Mouse (Mus musculus) cortical plate, adult 2 months (tissue): ENCODE results near the gene Tmem167b. TPM values are rescaled to one million over a fixed set of nuclear protein-coding genes. Genes with fewer than 3 reads are reported as not detected.

Experiments used
- H3K27ac ChIP-seq: fragments of 200-500 bp; 2 replicates; pipeline ENCODE4 v1.5.1; 2012; ENCODE audit warnings: low read length, control low read depth, inconsistent platforms; ENCODE audit not compliant: insufficient read depth
- H3K4me1 ChIP-seq: fragments of 200-500 bp; 2 replicates; pipeline ENCODE4 v1.6.1; 2011; ENCODE audit warnings: low read length; ENCODE audit not compliant: control insufficient read depth, insufficient read depth
- H3K4me3 ChIP-seq: fragments of 200-500 bp; 2 replicates; pipeline ENCODE4 v1.5.1; 2011; ENCODE audit warnings: mild to moderate bottlenecking, low read length, control low read depth; ENCODE audit not compliant: insufficient read depth
- CTCF ChIP-seq: fragments of 200-500 bp; IDR thresholded peaks from 2 replicates; pipeline ENCODE4 v1.5.1; 2011; ENCODE audit warnings: mild to moderate bottlenecking, control low read depth, low read length; ENCODE audit not compliant: insufficient read depth; ENCODE audit errors: extremely low read depth
- POLR2A ChIP-seq: fragments of 200-500 bp; IDR thresholded peaks from 2 replicates; pipeline ENCODE4 v1.6.1; 2011; ENCODE audit warnings: mild to moderate bottlenecking, low read length, control low read depth; ENCODE audit not compliant: insufficient read depth; ENCODE audit errors: extremely low read depth
- polyA plus RNA-seq: library from polyadenylated mRNA; depleted of rRNA; stranded (reverse); fragments of >200 nt; gene quantifications from 2 replicates; pipeline ENCODE4 v1.2.3, GENCODE M21; 2012; rRNA removed

Tmem167b gene
- 13.9 and 14.3 TPM in 2 replicates for polyA plus RNA-seq

DNA sequence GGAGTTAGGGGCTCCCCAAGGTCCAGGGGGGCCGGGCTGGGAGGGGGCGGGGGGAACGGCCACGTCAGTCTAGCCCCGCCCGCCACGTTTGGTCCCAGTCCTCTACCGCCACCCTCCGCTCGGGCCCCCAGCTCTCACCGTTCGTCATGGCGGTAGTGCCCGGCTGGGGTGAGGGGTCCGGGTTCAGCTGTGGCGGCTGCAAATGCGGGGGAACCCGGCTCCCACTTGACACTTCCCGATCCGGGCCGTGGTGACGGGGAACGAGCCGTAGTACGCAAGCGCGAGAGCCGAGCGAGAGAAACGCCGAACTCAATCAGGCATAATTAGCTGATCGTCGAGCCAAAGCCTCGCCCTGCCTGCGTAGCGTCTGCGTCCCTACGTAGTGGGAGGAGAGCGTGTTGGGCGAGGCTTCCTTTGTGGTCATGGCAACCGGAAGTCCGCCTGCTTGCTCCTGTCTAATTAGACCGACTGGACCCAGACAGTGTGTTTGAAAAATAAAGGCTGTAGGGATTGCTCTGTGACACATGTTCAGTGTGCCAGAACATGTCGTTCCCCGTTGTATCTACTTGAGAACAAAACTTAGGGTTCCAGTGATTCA is at the start of gene Tmem167b:
TSS of gene Tmem167b (minus strand) at position 334 of the 598 bp plus-strand sequence.
- TF ChIP-seq CTCF, result no peak
- TF ChIP-seq POLR2A, result peak; percentile 53; the same call in 1 of the 2 replicates
- Histone ChIP-seq H3K27ac (peak within 1 kb of the TSS; percentile 49), H3K4me3 (peak within 1 kb of the TSS; percentile 45)

DNA sequence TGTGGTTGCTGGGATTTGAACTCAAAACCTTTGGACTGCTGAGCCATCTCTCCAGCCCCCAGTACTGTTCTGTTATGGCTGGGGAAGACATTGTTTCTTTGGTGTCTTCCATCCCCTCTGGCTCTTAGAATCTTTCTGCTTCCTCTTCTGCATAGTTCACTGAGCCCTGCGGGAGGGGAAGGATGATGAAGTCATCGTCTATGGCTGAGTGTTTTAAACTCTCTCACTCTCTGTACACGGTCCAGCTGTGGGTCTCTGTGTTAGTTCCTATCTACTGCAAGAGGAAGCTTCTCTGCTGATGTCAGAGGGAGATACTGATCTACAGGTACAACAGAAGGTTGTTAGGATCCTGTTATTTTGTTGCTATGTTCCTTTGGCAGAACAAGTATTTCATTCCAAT is 46.6 kb upstream of the Tmem167b start:
- H3K4me3 ChIP-seq, result no peak overlapping the region
- no peak overlapping the region for H3K27ac ChIP-seq
- H3K4me1 ChIP-seq, result no peaks in the 10 kb centered on the region; the same call in 1 of the 2 replicates
- no peak for TF ChIP-seq CTCF
- no peak for TF ChIP-seq POLR2A

More for the DNA sequence above, at the start of gene Tmem167b:
- H3K4me1 ChIP-seq, result 0 out of 2 replicates have a peak, but pooled peaks cover 3% of the 10 kb centered on the region

DNA sequence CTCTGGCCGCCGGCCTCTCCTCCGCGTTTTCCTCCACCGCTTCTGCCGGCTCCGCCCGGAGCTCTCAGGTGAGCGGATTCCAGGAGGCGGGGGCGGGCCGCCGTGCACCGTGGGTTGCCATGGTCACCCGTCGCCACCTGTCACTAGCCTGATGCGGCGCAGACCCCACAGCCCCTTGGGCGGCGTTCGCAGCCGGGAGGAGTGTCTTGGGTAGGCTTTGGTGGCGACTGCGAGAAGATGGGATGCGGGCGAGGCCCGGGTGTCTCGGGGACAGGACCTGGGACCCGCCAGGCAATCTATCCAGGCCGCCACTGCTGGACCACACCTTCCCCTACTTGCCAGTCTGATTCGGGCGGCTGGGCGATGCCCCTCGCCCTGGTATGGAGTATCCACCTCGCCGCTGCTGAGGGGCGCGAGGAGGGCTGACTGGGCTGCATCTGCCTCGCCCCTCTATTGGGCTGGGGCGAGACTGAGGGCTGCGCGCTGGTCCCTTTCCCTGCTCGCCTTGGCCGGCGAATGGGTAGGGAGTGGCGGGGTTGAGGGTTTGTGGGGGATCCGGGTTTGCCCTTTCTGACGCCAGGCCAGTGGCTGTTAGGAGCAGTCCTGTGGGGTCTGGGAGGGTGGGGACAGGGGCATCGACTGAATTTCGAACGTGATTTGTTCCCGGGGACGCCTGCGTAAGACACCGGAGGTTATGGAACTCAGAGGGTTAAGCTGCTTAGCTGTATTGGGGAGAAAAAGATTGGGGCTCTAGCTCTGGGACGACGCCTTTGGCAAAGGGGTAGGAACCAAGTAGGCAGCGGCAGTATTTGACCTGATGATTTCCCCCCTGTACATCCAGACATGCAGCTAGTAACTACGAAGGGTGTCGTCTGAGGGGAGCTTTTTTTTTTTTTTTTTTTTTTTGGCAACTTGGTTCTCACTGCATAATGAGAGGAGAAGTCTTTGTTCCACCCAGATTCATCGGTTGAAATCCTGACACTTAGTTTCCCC is 29.6 kb upstream of the Tmem167b start:
- TF ChIP-seq POLR2A (no peak), CTCF (no peak)
- peak overlapping the region; percentile 76 for H3K4me3 ChIP-seq
- 0 out of 2 replicates have a peak, but pooled peaks cover 1% of the 10 kb centered on the region for H3K4me1 ChIP-seq
- peak overlapping the region; percentile 52 for H3K27ac ChIP-seq

DNA sequence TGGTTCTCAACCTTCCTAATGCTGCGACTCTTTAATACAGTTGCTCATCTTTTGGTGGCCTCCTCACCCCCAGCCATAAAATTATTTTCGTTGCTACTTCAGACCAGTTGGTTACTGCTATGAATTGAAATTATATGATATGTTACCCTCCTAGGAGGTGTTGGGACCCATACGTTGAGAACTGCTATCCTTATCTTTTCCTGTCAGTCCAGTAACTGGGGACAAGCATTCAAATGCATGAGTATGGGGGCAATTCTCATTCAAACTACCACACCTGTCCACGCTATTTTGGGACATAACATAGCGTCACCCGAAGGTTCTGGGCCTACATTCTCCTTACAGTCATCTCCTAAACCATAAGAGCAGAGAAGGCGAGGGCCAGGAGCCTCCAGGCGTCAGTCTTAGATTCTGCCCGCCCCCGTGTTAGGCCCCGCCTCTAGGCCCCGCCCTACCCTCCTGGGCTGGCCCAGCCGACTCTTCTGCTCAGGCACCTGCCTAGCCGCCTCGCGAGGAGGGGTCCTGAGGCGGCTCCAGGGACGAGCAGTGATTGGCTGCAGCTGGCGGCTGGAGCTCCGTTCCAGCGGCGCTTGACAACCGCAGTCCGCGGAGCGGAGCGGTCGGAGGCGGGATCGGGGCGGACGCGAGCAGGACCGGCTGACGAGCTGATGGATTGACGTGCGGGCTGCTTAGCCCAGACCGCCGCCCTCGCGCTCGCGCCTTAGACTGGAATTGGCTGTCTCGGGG is 28.7 kb upstream of the Tmem167b start, which contains the start of gene Wdr47:
TSS of gene Wdr47 (plus strand) at position 494 of the 744 bp plus-strand sequence.
- TF ChIP-seq POLR2A (peak; percentile 58; the same call in 1 of the 2 replicates), CTCF (no peak)
- Histone ChIP-seq H3K27ac (peak within 1 kb of the TSS; percentile 84), H3K4me1 (peaks cover 1% of the 10 kb centered on the region; the same call in 1 of the 2 replicates)

DNA sequence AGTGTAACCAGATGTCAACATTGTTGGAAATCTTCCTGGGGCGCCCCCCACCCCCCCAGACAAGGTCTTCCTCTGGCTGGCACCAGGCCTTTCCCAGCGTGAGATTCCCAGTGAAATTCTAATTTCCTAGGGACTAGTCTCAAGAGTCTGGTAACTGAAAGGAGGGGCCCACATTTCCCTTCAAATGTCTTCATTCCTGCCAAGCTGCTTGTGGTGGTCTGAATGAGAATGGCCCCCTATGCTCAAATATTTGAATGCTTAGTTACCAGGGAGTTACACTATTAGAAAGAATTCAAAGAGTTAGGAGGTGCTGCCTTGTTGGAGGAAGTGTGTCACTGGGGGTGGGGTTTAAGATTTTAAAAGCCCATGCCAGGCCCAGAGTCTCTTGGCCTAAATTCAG is 26.2 kb upstream of the Tmem167b start:
- peaks cover 1% of the 10 kb centered on the region; the same call in 1 of the 2 replicates for H3K4me1 ChIP-seq
- TF ChIP-seq CTCF (no peak), POLR2A (no peak)

More for the DNA sequence above, 28.7 kb upstream of the Tmem167b start, which contains the start of gene Wdr47:
- peak within 1 kb of the TSS; percentile 76 for H3K4me3 ChIP-seq

DNA sequence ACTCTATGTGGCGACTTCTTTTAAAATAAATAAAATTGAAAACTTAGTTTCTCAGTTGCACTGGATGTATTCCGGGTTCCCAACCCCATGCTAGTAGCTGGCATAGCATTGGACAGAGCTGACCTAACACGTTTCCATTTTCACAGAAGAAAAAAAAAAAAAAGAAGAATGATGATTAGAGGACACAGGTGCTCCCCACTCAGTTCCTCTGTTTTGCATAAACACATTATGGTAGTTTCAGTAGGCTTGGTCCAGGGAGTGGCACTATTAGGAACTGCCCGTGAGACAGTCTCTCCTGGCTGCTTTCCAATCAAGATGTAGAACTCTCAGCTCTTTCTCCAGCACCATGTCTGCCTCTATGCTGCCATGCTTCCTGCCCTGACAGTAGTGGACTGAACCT is 22.3 kb upstream of the Tmem167b start:
- H3K4me3 ChIP-seq, result no peak overlapping the region
- TF ChIP-seq POLR2A, result no peak
- no peak for TF ChIP-seq CTCF
- H3K27ac ChIP-seq, result no peak overlapping the region
- H3K4me1 ChIP-seq, result no peaks in the 10 kb centered on the region; the same call in 1 of the 2 replicates

More for the DNA sequence above, 26.2 kb upstream of the Tmem167b start:
- H3K4me3 ChIP-seq, result no peak overlapping the region
- no peak overlapping the region for H3K27ac ChIP-seq

DNA sequence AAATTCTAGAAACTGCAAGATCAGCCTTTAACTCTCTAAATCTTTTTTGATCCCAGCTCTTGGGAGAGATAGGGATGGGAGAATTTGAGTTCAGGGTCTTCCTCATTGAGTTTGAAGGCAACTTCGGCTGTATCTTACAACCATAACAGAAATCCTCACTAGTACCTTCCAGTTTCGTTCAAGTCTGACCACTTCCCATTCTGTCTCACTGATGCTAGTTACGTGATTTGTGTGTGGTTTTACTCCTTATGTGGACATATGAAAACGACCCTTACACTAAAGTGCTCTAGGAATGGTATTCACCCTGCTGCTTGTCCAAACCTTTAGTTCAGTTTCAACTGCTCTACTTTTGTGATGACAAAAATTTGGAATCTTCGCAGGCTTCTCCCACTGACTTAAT is 11.8 kb upstream of the Tmem167b start:
- TF ChIP-seq POLR2A, result no peak
- no peak for TF ChIP-seq CTCF
- Histone ChIP-seq H3K4me3 (no peak overlapping the region), H3K4me1 (peaks cover 4% of the 10 kb centered on the region), H3K27ac (no peak overlapping the region)

DNA sequence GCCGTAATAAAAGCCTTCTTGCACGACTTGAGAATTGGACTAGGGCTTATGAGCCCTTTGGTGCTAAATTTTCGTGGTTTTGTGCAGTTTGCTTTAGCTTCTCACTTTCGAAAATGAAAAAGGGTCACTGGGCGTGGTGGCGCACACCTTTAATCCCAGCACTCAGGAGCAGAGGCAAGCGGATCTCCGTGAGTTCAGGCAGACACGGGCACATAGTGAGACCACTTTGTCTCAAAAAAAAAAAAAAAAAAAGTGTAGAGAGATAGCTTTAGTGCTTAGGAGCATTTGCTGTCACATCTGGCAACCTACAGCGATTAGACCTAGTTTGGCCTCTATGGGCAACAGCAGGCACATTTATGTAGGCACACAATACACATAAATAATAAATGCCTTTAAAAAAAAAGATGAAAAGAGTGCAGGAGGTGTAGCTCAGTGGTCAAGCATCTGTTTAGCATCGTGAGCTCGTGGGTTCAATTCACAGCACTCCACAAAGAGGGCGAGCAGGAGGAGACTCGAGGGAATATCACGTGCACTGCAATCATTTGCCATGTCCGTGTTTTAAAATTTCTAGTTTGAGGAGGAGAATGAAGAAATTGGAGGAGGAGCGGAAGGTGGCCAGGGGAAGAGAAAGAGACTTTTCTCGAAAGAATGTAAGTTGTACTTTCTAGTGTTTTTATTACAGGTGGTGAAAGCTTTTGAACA is 10.2 kb upstream of the Tmem167b start:
- TF ChIP-seq CTCF, result no peak
- no peak for TF ChIP-seq POLR2A
- Histone ChIP-seq H3K4me3 (peak overlapping the region; percentile 42; the same call in 1 of the 2 replicates), H3K27ac (no peak overlapping the region)

DNA sequence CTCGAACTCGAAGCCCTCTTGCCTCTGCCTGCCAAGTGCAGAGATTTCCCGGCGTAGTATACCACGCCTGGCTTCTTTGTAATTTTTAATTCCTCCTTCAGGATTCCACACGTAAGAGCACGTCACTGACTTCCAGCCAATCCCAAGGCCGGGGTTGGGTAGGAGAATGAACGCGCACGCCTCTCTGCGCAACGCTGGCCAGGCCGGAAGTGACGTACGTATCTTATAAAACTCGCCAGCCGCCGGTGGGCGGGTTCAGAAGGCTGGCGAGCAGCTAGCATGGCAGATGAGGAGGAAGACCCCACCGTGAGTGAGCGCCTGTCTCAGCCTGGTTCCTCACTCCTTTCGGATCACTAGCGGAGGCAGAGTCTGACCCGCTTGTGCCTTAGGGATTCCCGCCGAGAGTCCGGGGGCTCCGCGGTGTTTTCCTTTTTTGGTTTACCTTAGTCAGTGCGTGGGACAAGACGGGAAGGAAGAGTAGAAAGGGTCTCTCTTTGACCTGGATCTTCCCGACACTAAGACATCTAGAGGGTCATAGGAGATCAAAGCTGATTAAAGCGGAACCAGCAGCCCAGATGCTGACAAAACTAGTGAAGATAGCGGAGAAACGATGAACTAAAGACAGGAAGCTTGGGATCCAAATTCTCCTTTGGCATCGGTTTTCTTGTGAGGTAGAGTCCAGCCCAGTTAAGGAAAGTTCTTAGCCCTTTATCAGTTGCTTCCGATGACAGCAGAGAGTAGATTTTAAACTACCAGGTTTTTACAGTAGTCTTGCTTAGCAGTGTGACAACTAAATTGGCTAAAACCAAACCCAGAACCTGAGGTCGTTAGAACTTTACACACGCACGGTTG is 9.4 kb upstream of the Tmem167b start, which contains the start of gene Taf13:
TSS of gene Taf13 (plus strand) at position 256 of the 852 bp plus-strand sequence.
- H3K27ac ChIP-seq, result no peak within 1 kb of the TSS
- TF ChIP-seq CTCF (no peak), POLR2A (peak; percentile 100)
- H3K4me3 ChIP-seq, result peak within 1 kb of the TSS; percentile 42
- peaks cover 4% of the 10 kb centered on the region for H3K4me1 ChIP-seq

More for the DNA sequence above, 10.2 kb upstream of the Tmem167b start:
- peaks cover 4% of the 10 kb centered on the region for H3K4me1 ChIP-seq
